Mouse (Mus musculus) erythroblast, adult 5-6 weeks (primary cell): ENCODE data around the gene Med22. TPM values are rescaled to one million over a fixed set of nuclear protein-coding genes. Genes with fewer than 3 reads are reported as not detected.

Experiments used
- ATAC-seq: replicated peaks from 2 replicates; pipeline ENCODE4 v1.8.0; 2016; ENCODE audit warnings: moderate number of reproducible peaks, mild to moderate bottlenecking, moderate TSS enrichment, inconsistent platforms; ENCODE audit not compliant: poor library complexity, low FRiP score, severe bottlenecking
- total RNA-seq, 2 experiments: library from RNA; stranded (forward) in 1 of 2; stranded (reverse) in 1 of 2; fragments of 150-400 nt in 1 of 2; fragments of 200-764, 138-1000 nt in 1 of 2; gene quantifications; 2 replicates each; pipeline versions ENCODE4 v1.2.3 to v1.2.4; 2015 to 2017; ENCODE audit warnings: low replicate concordance in 2 of 2

Med22 gene
- total RNA-seq (2015; ENCODE audit: low replicate concordance) (1.3 and 4.4 TPM in 2 replicates), total RNA-seq (2017; ENCODE audit: low replicate concordance) (6.0 and 10.6 TPM in 2 replicates)

GRCm38 (mm10) chr2:26910124-26910993 lies at the start of gene Med22, which contains the start of gene Rpl7a:
Gene Med22 (minus strand): TSS chr2:26910677.
Gene Rpl7a (plus strand): TSS chr2:26910764.
- ATAC-seq, result peak; percentile 86

GRCm38 (mm10) chr2:26957488-26957859 lies 47.0 kb upstream of the Med22 start:
- no peak for ATAC-seq

GRCm38 (mm10) chr2:26956811-26957487 lies 46.5 kb upstream of the Med22 start:
- no peak for ATAC-seq

GRCm38 (mm10) chr2:26954735-26955395 lies 44.4 kb upstream of the Med22 start:
- no peak for ATAC-seq

GRCm38 (mm10) chr2:26952866-26953265 lies 42.4 kb upstream of the Med22 start:
- ATAC-seq, result no peak

GRCm38 (mm10) chr2:26952193-26952592 lies 41.7 kb upstream of the Med22 start:
- no peak for ATAC-seq

- no peak for ATAC-seq
These were observed 40.9 kb upstream of the Med22 start for GRCm38 (mm10) chr2:26951346-26951905.

DNA sequence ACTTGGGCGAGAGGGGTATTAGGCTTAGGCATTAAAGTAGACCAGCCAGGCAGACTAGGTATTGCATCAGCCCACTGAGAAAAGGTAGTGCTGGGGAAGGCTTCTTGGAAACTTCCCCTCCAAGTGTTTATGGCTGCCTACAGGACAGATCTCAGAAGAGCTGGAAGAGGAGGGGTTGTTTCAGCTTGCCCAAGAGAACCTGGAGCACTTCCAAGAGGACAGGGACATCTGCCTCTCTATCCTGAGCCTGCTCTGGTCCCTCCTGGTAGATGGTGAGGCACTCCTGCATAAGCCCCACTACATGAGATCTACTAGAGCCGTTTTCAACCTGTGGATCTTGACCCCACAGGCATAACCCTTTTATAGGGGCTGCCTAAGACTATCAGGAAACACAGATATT lies 39.9 kb upstream of the Med22 start:
- no peak for ATAC-seq

DNA sequence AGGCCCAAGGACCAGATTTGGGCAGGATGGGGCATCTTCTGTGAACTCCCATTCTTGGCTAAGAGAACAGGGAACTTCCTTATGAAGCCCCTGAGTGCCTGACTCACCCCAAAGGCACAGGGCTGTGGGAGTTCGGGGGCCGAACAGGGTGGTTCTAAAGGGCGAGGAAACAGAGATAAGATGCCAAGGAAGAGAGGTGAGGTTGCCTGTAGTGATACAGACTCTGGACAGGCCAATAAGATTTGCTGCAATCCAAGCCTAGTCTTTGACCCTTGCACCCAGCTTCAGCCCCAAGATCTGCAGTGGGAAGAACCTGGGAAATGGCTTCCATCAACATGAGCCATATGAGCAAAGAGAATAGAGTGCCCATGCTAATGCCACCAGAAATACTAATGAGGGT lies 32.8 kb upstream of the Med22 start:
- no peak for ATAC-seq

DNA sequence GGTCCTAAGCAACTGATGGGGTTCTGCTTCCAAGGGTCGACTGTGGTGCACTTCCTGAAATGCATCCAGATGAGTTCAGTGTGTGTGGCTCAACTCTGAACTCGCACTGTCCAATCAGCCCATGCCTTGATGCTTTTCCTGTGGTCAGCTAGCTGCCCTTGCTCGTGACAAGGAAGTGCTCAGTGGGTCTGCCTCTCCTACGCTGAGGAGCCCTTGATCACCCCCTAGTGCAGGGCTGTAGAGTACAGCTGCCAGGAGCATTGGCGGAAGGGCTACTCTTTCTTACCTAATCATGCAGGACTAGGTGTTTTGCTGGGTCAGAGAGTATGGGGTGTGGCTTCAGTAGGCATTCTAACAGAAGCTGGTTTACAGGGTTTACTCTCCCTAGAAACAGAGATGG lies 31.1 kb upstream of the Med22 start:
- no peak for ATAC-seq

DNA sequence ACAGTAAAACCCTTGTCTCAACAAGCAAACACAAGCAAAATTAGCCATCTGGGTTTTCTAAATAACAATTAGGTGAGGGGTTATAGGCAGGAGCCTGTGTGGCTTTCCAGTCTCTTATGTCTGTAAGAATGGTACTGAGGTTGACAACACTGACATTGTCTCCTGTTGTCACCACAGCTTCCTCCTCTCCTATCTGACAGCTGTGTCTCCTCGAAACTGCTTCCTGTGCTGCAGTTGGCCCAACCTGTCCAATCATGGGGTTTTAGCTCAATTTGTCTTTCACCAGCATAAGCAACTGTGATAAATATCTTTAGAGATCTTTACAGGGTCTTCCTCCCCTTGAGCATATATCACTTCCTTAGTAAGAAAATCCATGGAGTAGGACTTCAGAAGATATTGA lies 25.9 kb upstream of the Med22 start:
- ATAC-seq, result no peak

DNA sequence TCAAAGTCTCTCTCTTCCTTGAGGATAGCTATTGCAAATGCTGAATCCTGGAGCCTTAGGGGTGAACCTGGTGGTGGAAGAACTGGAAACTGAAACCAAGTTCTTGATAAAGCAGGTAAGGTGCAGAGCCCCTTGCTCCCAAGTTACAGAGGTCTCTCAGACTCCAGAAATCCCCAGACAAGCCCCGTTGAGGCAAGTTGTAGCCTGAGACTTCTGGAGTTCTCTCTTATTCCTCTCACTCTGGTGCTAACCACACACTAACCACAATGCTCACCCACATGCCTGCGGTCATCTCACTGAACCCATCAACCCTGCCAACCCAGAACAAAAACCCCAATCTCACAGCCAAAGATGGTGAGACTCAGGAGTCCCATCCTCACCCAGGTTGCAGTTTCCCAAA lies 24.8 kb upstream of the Med22 start:
- no peak for ATAC-seq

DNA sequence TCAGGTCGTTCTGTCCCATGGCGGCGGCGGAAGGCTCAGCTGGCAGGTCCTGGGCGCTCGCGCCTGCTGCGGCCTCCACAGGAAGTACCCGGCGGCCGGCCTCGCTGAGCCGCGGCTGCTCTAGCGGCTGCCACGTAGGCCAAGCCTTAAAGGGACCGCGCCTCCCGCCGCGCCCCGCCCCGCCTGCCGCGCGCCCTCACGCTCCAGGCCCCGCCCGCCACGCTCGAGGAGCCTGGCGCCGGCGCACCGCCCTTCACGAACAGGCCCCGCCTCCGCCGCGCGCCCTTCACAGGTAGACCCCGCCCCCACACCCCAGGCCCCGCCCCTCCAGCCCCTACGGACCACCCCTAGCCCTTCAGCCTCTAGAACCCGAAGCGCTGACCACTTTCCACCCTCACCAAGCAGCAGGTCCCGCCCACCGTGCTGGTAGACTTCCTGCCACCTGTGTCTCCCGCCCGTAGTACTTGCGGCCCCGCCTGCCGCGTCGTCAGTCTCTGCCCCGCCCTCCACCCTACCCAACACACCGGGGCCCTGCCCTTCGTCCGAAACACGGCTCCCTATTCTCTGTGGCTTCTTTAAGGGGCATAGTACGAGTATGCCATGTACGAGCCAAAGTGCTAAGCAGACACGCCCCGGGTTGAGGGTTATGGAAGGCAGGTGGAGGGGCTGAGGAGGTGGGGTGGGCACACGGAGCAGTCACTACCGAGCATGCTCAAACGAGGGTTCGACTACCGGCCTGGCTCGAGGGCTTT lies 23.0 kb upstream of the Med22 start, which contains the start of the genes Surf4 and Stkld1:
Surf4 (minus strand) TSS at position 625 of the 752 bp plus-strand sequence.
Stkld1 (plus strand) TSS at position 744 of the 752 bp plus-strand sequence.
- peak; percentile 87 for ATAC-seq

GRCm38 (mm10) chr2:26932473-26933303 lies 22.2 kb upstream of the Med22 start:
- ATAC-seq, result peak; percentile 33

DNA sequence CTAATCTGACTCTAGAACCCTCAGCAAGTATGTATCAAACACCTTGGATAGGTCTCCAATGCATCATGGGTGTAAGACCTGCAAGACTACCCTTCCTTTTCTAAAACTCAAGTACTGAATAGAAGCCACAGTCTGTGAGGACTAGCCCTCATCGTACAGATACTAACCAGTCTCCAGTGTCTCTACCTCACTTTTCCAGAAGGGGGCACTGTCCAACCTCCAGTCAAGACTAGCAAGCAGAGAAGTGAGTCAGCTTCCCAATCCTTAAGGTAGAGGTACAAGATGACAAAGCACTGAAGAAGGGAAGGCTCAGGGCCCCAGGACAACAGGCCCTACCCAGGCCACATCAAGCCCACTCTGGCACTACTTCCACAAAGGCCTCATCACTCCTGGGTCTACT lies 19.9 kb upstream of the Med22 start:
- peak; percentile 53 for ATAC-seq

DNA sequence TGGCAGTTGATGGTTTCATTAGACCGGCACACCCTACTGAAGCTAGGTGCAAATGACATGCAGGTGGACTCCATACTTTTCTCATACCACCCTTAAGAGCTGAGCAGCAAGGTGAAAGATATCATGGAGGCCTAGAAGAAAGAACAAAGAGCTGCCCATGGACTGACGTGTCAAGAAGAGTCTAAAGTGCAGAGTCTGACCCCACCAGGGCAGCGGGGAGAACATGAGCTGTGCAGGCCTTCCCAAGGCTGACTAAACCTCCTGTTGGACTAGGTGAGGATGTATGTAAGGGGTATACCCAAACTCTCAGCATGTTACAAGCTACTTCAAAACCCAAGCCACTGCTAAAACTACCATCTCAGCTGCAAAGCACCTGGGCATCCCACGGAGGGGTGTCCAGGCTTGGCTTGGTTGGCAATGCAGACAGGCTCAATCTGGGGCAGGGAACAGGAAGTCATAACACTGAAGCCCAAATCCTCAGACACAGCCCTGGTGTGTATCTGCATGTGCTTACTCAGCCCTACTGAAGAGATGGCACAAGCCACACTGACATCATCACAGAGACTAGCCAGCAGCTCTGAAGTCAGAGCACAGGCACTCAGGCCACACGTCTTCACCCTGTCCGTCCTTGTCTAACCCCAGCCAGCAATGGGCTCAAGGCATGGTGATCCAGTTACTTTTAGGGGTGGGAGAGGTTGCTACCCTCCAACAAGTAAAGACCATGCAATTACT lies 17.4 kb upstream of the Med22 start:
- ATAC-seq, result no peak

- ATAC-seq, result no peak
These were observed 11.3 kb upstream of the Med22 start for GRCm38 (mm10) chr2:26921784-26922183.
